Mouse (Mus musculus) lung, postnatal 10 days (tissue): ENCODE data around the gene 5730596B20Rik.
A peak's percentile ranks its signal among the peaks of the same experiment; 100 is the strongest.

Experiments
- DNase-seq: peaks from one replicate; pipeline ENCODE4 v3.0.0; 2021

Gene 5730596B20Rik

DNA sequence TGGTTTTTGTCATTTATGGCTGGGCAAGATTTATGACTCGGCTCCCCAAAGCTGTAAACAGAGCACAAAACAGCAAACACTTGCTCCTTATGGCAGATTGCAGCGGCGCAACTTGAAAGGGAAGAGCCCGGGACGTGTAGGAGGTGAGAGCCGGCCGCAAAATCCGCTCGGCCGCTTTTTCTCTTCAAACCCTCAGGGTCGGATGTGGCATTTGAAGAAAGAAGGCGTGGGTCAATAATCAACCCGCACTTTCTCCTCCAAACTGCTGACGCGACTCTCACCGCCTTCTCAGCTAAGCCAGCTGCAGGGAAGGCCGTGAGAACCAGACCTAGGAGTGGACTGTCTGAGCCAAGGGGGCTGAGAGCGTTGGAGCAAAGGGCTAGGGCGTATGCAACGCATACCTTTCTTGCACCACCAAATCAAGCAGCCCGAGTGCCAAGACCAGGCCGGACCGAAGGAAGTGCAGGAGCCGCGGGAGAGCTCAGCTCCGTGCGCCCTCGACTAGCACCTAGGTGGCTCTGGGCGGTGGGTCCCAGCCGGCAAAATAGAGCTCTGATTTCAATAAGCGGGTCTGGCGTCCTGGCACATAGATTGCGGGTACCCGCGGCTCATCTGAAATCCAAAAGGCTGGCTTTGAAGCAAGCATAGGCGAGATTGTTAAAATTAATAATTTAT is at the start of gene 5730596B20Rik:
5730596B20Rik (plus strand) TSS at position 438 of the 675 bp plus-strand sequence.
- peak; percentile 60 for DNase-seq

DNA sequence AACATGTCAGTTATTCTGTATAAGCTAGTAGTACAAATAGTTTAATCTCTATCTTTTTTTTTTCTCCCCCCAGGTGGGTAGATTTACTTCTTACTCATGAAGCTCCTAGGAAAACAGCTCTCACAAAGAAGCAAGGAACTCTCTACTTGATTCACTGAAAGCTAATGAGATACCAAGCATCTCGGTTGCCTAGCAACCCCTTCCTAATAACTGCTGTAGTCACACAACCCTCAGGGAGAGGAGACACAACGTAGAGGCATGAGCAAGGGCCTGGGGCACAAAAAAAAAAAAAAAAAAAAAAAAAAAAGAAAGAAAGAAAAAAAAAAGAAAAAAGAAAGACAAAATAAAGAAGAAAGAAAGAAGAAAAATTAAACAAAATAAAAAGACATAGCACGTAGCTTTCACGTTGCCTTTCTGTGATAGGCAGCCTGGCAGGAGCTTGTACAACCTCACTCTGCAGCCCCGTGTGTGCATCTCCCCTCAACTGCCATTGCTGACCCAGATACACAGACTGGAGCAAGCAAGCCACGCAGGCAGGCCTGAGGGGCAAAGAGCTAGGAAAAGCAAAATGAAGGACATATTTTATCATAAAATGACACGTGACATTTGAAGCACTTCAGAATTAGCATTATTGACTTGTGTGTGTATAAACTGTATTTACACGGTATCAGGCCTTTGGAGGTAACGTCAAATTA is 39.3 kb upstream of the 5730596B20Rik start:
- no peak for DNase-seq

DNA sequence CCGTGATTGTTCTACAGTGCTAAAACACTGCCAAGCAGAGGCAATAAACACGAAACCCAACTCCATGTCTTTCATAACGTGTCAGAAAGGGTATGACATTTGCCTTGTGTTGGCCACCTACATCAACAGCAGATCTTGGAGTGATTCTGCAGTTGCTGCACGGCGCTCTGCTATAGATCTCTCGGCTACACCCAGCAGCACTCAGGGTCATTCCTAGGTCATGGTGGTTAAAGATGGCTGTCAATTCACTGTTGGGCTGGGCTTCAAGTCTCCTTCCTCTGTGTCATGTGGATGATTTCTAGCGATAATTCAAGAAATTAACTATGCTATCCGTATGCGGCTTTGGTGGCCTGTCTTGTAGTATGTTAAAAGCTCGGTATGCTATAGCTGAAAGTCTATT is 38.7 kb upstream of the 5730596B20Rik start:
- no peak for DNase-seq

DNA sequence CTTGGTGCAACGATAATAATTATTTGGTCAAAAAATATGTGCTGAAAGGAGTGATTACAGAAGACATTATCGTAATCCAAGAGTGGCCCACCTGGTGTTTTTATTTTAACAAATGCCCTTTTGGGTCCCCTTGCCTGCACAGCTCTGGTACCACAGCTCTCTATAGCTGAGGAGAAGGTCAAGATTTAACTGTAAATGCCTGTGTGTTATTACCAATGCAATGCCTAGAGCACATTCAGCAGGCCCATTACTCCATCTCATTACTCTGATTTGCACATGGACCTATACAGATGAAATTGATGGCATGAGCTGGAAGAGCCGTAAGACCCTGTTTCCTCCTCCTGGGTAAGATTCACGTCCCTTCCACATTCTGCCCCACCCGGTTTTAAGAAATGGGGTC is 38.2 kb upstream of the 5730596B20Rik start:
- no peak for DNase-seq

DNA sequence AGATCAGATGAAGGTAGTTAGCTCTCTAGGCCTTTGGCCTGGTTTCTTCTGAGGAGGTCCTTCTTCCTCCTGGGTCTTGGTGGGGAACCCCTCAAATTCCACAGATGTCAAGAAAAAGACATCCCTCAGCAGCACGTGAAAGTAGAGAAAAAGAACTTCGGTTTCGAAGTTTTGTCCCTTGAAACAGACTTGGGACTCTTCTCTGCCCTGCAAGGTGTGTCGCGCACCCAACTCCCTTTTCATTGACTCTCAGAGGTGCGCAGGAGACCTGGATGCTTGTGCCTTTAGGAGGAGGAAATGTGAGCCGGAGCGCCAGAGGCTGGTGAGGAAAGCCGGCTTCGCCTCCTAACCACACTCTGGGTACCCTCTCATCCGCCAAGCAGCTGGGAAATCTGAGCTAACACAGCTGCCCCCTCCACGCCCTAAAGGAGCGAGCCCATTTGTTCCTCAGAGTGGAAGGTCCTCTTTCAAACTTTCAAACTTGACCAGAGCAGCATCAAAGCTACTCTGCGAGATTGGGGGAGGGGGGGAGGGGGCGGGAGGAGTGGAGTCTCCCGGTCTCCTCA is 26.8 kb upstream of the 5730596B20Rik start:
- DNase-seq: no peak

DNA sequence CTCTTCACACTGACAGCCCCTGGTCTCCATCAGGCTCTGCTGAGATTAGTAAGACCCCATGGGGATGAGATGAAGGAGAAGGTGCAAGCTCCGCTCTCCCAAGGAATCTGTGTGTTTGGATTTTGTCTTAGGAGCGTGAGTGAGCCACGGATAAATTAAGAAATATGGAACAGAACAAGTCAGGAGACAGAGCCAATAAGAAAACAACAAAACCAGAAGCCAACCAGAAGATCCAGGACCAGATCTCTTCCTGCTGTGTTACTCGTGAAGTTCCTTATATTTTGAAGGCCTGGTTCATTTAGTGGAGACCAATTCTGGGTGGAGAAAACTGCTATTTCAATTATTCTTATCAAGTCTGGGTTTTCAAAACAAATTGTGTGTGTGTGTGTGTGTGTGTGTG is 25.7 kb upstream of the 5730596B20Rik start:
- DNase-seq: no peak

DNA sequence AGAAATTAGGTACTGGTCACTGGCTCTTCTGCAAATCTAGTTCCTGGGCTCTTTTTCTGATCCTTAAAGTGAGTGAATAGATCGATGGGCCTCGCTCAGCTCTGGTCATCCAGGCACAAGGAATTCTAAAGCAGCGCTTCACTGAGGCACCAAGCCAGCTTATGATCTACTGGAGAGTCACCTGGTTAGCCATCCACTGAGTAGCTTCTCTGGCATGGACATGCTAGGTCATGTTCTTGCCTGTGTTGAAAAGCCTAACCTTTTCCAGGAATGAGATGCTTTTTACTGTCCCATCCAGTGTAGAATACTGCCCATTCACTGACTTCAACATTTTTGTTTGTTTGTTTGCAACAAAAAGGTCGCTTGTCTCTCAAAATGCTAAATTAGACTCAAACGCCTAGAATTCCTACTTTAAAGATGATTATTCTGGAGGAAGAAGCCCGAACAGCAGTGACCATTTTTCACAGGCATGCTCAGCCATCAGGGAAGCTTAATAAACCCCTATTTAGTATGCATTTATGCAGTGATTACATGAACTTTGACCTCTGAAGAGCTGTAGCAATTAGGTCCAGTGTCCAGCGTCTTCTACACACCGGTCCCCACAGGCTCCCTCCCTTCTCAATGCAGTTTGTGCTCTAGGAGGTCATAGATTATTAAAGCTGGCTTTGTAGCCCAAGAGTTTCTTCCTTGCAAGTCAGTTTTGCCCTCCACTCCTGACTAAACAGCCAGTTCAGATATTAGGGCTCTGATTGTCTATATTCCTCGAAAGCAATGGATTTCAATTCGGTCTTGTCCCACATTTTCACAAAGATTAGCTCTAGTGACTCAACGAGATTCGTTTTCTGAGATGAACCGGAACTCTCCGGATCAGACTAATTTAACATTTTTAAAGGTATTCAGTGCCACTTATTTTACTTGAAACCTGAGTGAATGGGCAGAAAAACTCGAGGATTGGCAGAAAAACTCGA is 24.8 kb upstream of the 5730596B20Rik start:
- no peak for DNase-seq

DNA sequence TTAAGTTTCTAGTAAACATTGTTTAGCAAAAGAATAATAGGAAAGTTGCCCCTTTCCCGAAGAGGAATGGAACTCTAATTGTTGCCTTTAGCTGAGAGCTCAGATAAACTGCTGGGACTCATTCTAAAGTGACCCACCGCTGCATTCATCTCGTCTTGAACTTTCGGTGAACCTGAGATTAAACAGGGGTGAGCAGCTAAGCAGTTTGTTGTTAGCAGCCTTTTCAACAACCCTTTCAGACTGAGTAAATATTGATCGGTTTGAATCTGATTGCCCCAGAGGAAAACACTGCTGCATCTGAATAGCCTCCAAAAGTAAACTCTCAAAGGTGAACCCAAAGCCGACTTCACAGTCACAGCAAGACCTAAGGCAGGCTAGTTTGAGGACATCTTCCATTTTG is 24.0 kb upstream of the 5730596B20Rik start:
- no peak for DNase-seq

DNA sequence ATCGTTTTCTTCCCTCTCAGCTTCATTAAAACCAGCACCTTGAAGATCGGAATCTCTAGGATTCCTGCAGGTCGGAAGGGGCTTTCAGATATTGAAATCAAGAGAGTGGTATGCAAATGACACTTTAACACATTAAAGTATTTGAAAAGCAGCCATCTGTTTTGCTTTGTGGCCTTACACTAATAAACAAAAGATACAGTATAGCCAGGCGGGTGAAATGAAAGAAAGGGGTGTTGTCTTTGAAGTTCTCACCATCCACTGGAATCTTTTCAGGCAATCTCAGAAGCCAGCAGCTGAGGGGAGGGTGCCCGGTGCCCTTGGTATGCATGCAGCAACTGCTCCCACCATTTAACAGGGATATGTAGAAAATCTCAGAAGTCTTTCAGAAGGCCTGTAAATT is 23.3 kb upstream of the 5730596B20Rik start:
- no peak for DNase-seq

DNA sequence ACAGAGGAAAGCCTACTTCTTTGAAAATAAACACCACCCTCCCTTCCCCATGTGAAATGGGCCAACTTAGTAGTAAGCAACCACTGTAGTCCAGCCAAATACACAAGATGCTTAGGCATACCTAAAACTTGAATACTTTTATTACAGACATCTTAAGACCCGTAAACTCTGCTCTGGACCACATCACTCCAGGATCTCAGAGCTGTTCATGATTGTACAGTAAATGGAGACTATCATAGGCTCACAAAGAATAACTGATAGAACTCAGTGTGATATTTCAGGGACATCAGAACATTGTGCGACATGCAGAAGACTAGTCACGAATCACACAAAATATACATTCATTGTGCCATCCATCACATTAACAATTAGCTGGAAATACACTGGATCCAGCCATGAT is 21.8 kb upstream of the 5730596B20Rik start:
- no peak for DNase-seq

DNA sequence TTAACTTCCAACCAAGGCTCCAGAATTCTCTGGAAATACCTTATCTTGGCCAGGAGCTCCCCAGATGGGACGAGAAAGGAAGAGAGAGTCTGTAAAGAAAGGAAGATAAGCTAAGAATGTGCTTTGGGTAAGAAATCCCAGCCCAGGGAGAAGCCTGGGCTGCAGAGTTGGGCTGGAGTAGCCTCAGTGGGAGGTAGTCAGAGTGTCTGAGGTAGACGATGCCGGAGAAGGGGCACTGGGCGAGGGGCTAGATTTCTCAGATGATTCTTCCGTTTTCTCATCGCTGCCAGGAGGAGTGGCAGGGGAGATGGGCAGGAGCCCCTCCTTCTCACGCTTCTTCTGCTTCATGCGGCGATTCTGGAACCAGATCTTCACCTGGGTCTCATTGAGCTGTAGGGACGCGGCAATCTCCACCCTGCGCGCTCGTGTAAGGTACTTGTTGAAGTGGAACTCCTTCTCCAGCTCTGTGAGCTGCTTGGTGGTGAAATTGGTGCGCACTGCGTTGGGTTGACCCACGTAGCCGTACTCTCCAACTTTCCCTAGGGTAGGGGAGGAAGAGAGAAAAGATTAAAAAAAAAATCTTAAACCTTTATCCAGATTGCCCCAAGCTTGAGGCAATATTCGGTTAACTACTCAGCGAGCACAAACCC is 20.6 kb upstream of the 5730596B20Rik start:
- DNase-seq: no peak

DNA sequence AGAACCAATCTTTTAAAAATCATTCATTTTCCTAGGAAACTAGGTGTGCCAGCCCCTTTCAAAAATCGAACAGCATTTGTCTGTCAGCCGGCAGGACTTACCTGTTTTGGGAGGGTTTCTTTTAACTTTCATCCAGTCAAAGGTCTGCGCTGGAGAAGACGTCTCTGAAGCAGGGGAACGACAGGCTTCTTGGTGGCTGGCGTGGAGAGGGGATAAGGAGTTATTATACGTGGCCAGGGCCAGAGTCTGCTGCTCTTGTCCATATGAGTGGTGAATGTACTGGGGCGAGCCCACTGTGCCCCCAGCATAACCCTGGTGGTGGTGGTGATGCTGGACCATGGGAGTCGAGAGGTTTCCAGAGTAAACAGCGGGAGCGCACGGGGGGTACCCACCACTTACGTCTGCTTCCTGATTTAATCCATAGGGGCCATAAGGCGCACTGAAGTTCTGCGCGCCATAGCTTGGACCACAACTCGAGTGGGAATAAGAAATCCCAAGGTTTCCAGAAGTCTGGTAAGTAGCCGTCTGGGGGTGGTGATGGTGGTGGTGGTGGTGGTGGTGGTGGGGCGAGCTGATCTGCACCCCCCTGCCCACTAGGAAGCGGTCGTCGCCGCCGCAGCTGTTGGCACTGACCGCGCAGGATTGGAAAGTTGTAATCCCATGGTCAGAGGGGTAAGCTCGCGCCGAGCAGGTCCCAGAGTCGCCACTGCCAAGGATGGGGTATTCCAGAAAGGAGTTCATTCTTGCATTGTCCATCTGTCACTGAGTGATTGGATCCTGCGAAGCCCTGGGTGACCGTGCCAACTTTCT is 19.6 kb upstream of the 5730596B20Rik start:
- no peak for DNase-seq

DNA sequence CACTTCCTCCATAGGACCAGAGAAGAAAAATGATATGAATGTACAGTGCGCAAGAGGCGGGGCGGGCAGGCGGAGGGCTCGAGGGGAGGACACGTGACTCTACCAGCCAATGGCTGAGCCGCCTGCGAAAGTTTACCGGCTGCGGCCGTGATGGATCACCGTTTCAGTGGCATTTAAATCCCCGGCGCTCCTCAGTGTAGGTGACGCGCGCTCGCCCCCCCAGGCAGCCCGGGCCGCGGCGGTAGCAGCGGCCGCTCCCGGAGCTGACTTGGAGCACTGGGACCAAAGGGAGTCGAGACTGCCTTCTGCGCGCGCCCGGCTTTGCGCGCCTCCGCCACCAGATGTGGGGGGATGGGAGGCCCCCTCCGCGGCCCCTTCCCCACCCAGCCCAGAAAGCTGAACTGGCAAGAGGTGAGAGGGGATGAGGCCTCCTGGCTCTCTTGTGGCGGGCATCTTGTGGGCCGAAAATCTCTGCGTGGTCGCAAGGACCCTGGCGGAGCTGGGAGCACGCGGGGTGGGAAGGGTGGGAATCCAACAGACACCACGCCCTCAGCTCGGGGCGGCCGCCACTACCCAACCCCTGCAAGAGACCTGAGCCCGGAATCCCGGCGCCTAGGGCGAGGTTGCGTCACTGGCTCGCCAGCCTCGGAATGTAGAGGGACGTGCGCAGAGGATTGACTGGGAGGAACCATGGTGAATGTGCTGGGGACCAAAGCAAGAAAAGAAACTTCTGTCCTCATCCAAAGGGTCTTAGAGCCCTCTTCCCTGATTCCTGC is 18.8 kb upstream of the 5730596B20Rik start, which contains the start of gene Hoxa1:
Hoxa1 (minus strand) TSS at position 42 of the 776 bp plus-strand sequence.
- DNase-seq: peak; percentile 93

DNA sequence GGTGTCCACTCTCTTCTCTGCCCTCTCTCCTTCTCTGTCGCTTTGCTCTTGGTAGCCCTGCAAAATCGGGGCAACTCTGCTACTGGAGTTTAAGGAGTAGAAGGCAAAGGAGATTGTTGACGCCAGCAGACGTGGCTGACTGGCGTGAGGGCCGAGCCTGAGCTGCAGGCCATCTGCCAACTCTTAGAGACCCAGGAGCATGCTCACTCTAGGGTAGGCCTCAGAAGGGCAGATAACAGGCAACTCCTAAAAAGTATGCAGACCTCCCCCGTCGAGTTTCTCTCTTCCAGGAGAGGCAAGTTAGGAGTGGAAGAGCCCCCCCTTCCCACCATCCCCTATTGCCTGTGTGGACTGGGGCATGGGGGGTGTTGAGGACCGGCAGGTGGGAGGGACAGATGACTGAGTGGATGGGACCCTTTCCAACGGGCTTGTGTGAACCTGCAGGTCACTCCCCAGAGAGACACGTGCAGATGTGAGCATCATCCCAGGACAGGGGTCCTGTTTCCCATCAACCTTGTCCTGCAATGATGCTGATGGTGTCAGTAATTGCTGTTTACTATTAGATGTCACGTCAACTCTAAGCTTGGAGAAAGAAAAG is 18.0 kb upstream of the 5730596B20Rik start:
- DNase-seq: peak; percentile 72

DNA sequence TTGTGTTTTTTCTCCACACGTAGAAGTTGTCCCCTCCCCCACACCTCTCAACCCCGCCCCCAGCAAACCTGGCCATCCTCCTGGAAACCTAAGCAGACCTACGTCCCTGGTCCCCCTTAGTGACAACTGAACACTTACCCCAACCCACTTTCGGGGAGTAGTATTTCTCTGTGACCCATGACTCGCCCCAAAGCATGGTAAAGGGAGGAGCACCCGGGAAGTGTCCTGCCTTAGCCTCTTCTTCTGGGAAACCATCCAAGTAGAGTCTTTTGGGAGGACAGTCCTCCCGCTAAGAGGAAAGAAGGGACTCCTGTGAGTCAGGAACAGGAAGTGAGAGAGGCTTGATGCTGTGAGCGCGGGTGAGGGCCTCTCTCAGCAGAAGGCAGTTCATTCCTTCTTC is 17.3 kb upstream of the 5730596B20Rik start:
- DNase-seq: peak; percentile 67

DNA sequence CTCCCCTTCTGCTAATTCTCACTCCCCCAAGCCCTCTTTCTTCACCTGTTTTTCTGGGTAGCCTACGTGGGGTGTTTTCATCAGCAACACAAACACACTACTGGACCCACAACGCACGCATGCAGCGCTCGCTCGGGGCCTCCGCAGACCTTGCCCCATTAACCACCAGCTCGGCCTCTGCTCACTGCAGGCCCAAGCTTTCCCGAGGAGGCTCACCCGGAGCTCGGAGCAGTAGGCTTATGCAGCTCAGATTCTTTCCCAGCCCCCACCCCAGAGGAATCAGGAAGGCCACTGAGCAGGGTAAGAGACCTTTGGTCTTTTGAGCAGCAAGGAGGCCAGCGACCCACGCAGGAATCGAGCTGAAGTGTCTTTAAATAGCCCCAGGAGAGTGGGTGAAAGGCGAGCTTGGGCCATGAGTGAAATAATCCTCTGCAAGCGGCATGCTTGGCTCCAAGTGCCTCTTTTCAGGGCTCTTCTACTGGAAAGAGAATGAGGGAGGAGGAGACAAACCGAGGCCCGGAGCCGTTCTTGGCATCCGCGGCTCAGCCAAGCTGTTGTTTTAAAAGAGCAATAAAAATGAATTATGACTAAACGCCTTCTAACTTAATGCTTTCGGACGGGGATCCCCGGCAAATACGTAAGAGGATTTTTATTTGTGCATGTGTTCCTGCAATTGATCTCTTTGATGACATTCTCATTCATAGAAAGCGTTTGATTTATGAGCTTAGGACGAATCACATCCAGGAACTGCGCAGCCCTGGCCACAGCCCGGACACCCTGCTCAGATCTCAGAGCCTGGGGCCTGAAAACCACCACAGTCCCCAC is 16.6 kb upstream of the 5730596B20Rik start:
- peak; percentile 82 for DNase-seq

DNA sequence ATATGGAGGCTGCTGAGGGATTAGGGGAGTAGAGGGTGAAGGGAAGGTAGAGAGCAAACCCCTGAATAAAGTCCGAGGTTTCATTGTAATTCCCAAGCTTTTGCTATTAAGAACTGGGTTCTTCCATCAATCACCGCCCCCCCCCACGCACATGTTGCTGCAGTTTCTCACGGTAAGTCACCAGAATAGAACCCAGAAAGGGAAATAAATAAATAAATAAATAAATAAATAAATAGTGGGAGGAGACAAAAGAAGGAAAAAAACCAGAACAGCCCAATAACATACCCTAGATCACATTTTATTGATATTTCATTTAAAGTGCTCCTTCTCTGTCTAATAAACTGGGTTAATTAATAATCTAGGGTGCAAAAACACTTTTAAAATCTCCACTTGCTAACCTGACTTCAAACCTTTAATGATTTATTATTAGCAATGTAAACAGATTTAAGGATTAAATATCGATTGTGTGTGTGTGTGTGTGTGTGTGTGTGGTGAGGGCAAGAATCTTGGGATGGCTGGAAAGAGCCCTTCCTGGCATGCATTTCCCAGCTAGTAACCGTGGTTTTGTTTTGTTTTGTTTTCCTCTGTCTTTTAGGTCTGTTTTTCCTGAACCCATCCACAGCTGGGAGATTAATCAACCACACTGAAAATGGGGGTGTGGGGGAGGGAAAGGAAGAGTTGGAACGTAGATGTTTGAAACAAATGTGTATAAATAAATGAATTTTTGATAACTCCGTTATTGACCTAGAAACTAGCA is 15.8 kb upstream of the 5730596B20Rik start:
- no peak for DNase-seq

DNA sequence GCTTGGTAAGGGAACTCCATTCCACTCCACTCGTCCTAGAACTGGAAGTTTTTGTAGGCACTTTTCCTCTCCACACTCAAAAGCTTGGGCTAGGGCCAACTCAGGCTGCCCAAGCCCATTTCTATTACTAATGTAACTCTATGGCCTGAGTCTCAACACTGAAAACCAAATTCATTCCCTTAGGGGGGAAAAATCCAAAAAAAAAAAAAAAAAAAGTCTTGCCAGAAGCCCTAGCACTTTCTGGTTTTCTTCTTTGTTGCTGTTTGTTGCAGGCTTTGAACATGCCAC is 15.3 kb upstream of the 5730596B20Rik start:
- peak; percentile 47 for DNase-seq
